Mouse (Mus musculus) embryonic facial prominence, embryonic 12.5 days (tissue): Measurements from ENCODE around the gene Tmem128. TPM values are rescaled to one million over a fixed set of nuclear protein-coding genes. Genes with fewer than 3 reads are reported as not detected.

Experiments used
- ATAC-seq: fragments of 200-750 bp; cut with Nextera tagmentation; 2 replicates; pipeline ENCODE4 v1.8.0; 2017; ENCODE audit not compliant: insufficient number of reproducible peaks, insufficient read depth, low FRiP score, low TSS enrichment
- H3K27ac ChIP-seq: fragments of 300-500 bp; sonication (generic); 2 replicates; pipeline ENCODE4 v1.5.1; 2016; ENCODE audit warnings: mild to moderate bottlenecking
- H3K27me3 ChIP-seq: fragments of 300-500 bp; sonication (generic); 2 replicates; pipeline ENCODE4 v1.6.1; 2016; ENCODE audit warnings: mild to moderate bottlenecking, moderate library complexity
- H3K36me3 ChIP-seq: fragments of 300-500 bp; sonication (generic); 2 replicates; pipeline ENCODE4 v1.6.1; 2016; ENCODE audit warnings: mild to moderate bottlenecking
- H3K4me1 ChIP-seq: fragments of 300-500 bp; sonication (generic); 2 replicates; pipeline ENCODE4 v1.6.1; 2016
- H3K4me2 ChIP-seq: fragments of 300-500 bp; sonication (generic); replicated peaks from 2 replicates; pipeline ENCODE4 v1.6.1; 2016; ENCODE audit warnings: mild to moderate bottlenecking, moderate library complexity
- H3K4me3 ChIP-seq: fragments of 300-500 bp; sonication (generic); 2 replicates; pipeline ENCODE4 v1.5.1; 2016; ENCODE audit warnings: mild to moderate bottlenecking
- H3K9ac ChIP-seq: fragments of 300-500 bp; sonication (generic); 2 replicates; pipeline ENCODE4 v1.6.1; 2016; ENCODE audit warnings: mild to moderate bottlenecking, moderate library complexity
- H3K9me3 ChIP-seq: fragments of 300-500 bp; sonication (generic); 2 replicates; pipeline ENCODE4 v1.6.1; 2016; ENCODE audit warnings: mild to moderate bottlenecking, moderate library complexity
- WGBS: fragments of 180-500 bp; shearing (Covaris S2); methylation state at CpG from one replicate; pipeline ENCODE4 v1.1.7; 2016; 5-methylcytosine and 5-hydroxymethylcytosine counted together
- polyA plus RNA-seq: library from polyadenylated mRNA; unstranded; fragments of >200 nt; fragmentation: Nextera tagmentation; extraction: Ambion mirVana; gene quantifications from 2 replicates; pipeline ENCODE4 v1.2.1, GENCODE M21; 2016

Gene Tmem128
- polyA plus RNA-seq, 1 experiment from 2014 or later, result 71.3 TPM

DNA sequence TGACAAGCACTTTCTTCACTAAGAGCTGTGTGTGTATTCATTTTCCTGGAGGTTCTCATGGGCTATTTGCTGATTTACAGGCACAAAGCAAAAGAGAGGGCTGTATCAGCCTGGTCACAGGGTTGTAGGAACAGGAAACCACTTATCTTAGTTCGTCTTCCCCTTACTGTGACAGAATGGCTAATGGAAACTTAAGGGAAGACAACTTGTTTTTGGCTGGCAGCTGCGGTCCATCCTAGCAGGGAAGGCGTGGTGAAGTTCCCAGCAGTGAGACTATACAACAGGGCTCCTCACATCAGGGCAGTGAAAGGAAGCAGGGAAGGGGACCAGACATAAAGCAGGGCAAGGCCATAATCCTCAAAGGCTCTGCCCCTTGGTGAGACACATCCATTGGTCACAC is 4.3 kb upstream of the Tmem128 start:
- no peaks in the 10 kb centered on the region for H3K36me3 ChIP-seq
- no peaks in the 10 kb centered on the region for H3K4me1 ChIP-seq
- no peak overlapping the region for H3K4me2 ChIP-seq
- H3K4me3 ChIP-seq, result no peak overlapping the region
- H3K9ac ChIP-seq, result no peak overlapping the region
- H3K9me3 ChIP-seq, result no peaks in the 10 kb centered on the region
- 84% methylated on average over 3 of the region's 3 CpGs for WGBS
- no peaks in the 10 kb centered on the region for H3K27me3 ChIP-seq
- ATAC-seq, result no peak
- H3K27ac ChIP-seq, result no peak overlapping the region

GRCm38 (mm10) chr5:38256551-38256950 is 3.4 kb upstream of the Tmem128 start:
- Histone ChIP-seq H3K36me3 (no peaks in the 10 kb centered on the region), H3K27me3 (no peaks in the 10 kb centered on the region), H3K9me3 (no peaks in the 10 kb centered on the region), H3K4me3 (no peak overlapping the region), H3K27ac (no peak overlapping the region), H3K4me1 (0 out of 2 replicates have a peak, but pooled peaks cover 3% of the 10 kb centered on the region), H3K9ac (no peak overlapping the region), H3K4me2 (no peak overlapping the region)
- 92% methylated on average over 1 of the region's 1 CpGs for WGBS
- 0 out of 2 replicates have a peak, but pooled peaks have one; percentile 29 for ATAC-seq

GRCm38 (mm10) chr5:38258034-38258772 is 1.8 kb upstream of the Tmem128 start:
- Histone ChIP-seq H3K4me1 (0 out of 2 replicates have a peak, but pooled peaks cover 3% of the 10 kb centered on the region), H3K4me3 (no peak overlapping the region)
- peak; percentile 43; the same call in 1 of the 2 replicates for ATAC-seq

GRCm38 (mm10) chr5:38258773-38259146 is 1.2 kb upstream of the Tmem128 start:
- Histone ChIP-seq H3K9ac (no peak overlapping the region), H3K9me3 (no peaks in the 10 kb centered on the region), H3K27me3 (no peaks in the 10 kb centered on the region), H3K27ac (peak overlapping the region; percentile 14; the same call in 1 of the 2 replicates), H3K4me2 (no peak overlapping the region), H3K4me1 (0 out of 2 replicates have a peak, but pooled peaks cover 3% of the 10 kb centered on the region), H3K4me3 (no peak overlapping the region), H3K36me3 (peaks cover 15% of the 10 kb centered on the region)
- no peak for ATAC-seq
- 81% methylated on average over 5 of the region's 5 CpGs for WGBS

More at GRCm38 (mm10) chr5:38258034-38258772, 1.8 kb upstream of the Tmem128 start:
- Histone ChIP-seq H3K9me3 (no peaks in the 10 kb centered on the region), H3K4me2 (no peak overlapping the region), H3K27me3 (no peaks in the 10 kb centered on the region), H3K36me3 (peaks cover 10% of the 10 kb centered on the region; the same call in 1 of the 2 replicates), H3K27ac (peak overlapping the region; percentile 14; the same call in 1 of the 2 replicates), H3K9ac (no peak overlapping the region)
- whole genome bisulfite sequencing, result 35% methylated on average over 8 of the region's 8 CpGs

DNA sequence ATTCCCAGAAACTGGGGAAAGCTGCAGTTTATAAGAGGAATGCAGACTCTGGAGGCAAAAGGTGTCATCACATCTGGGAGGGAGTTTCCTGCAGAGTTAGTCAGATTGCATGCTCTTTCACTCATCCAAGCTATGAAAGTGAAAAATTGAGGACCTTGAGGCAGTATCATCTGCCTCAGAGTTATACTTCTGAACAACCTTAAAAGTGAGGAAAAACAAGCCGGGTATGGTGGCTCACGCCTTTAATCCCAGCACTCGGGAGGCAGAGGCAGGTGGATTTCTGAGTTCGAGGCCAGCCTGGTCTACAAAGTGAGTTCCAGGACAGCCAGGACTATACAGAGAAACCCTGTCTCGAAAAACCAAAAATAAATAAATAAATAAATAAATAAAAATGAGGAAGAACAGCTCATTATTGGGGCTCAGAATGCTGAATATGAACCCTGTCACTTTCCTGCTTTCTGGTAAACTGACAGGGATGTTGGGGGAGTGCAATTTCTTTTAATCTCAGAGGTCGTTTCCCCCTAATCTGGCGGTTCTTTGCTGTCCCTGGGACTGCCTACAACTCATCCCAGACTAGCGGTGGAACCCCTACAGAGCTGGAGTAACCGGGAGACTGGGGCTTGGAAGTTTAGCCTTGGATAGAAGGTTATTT is 404 bp upstream of the Tmem128 start:
- no peaks in the 10 kb centered on the region for H3K27me3 ChIP-seq
- no peak for ATAC-seq
- 0 out of 2 replicates have a peak, but pooled peaks cover 3% of the 10 kb centered on the region for H3K4me1 ChIP-seq
- H3K9ac ChIP-seq, result peak overlapping the region; percentile 60
- WGBS, result 44% methylated on average over 9 of the region's 9 CpGs
- H3K4me3 ChIP-seq, result peak overlapping the region; percentile 56
- H3K27ac ChIP-seq, result peak overlapping the region; percentile 85
- H3K9me3 ChIP-seq, result no peaks in the 10 kb centered on the region
- H3K4me2 ChIP-seq, result peak overlapping the region; percentile 67
- peaks cover 23% of the 10 kb centered on the region for H3K36me3 ChIP-seq

- 91% methylated on average over 3 of the region's 3 CpGs for WGBS
- H3K27ac ChIP-seq, result no peak overlapping the region
- H3K4me1 ChIP-seq, result no peaks in the 10 kb centered on the region
- H3K4me2 ChIP-seq, result no peak overlapping the region
- peaks cover 40% of the 10 kb centered on the region for H3K36me3 ChIP-seq
- H3K9ac ChIP-seq, result no peak overlapping the region
- H3K27me3 ChIP-seq, result peaks cover 20% of the 10 kb centered on the region
- H3K4me3 ChIP-seq, result no peak overlapping the region
- no peaks in the 10 kb centered on the region for H3K9me3 ChIP-seq
- no peak for ATAC-seq
These were observed 11.0 kb downstream of the Tmem128 start for GRCm38 (mm10) chr5:38270942-38271341.

- H3K4me2 ChIP-seq, result no peak overlapping the region
- 90% methylated on average over 4 of the region's 4 CpGs for WGBS
- no peak overlapping the region for H3K4me3 ChIP-seq
- no peak overlapping the region for H3K27ac ChIP-seq
- ATAC-seq, result no peak
- no peak overlapping the region for H3K9ac ChIP-seq
- H3K9me3 ChIP-seq, result no peaks in the 10 kb centered on the region
- H3K27me3 ChIP-seq, result peaks cover 48% of the 10 kb centered on the region
- H3K4me1 ChIP-seq, result peaks cover 17% of the 10 kb centered on the region
- H3K36me3 ChIP-seq, result peaks cover 21% of the 10 kb centered on the region
These were observed 13.8 kb downstream of the Tmem128 start for GRCm38 (mm10) chr5:38273831-38274230.

DNA sequence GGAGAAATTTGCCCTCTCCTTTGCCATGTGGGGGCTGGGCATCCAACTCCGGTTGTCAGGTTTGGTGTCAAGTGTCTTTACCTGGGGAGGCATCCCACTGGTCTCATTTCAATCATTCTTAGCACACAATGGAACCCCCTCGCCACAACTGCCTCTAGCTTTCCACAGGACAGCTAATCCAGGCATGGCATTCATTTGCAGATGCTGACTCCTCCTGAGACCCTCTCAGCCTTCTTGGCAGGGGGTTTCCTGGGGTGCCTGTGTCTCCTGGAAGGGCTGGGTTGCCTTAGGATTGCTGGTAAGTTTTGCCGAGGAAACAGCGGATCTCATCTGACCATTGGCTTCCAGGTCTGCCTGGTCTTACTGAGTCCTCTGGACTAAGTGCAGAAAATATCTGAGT is 15.8 kb downstream of the Tmem128 start, which contains the start of gene Otop1:
TSS of gene Otop1 (plus strand) at position 202 of the 400 bp plus-strand sequence.
- peaks cover 17% of the 10 kb centered on the region for H3K4me1 ChIP-seq
- peak within 1 kb of the TSS; percentile 51 for H3K4me2 ChIP-seq
- peaks cover 62% of the 10 kb centered on the region for H3K27me3 ChIP-seq
- WGBS, result 5% methylated on average over 4 of the region's 4 CpGs
- ATAC-seq, result no peak
- H3K9me3 ChIP-seq, result no peaks in the 10 kb centered on the region
- H3K4me3 ChIP-seq, result peak within 1 kb of the TSS; percentile 33
- peaks cover 11% of the 10 kb centered on the region for H3K36me3 ChIP-seq
- H3K9ac ChIP-seq, result no peak within 1 kb of the TSS
- no peak within 1 kb of the TSS for H3K27ac ChIP-seq

DNA sequence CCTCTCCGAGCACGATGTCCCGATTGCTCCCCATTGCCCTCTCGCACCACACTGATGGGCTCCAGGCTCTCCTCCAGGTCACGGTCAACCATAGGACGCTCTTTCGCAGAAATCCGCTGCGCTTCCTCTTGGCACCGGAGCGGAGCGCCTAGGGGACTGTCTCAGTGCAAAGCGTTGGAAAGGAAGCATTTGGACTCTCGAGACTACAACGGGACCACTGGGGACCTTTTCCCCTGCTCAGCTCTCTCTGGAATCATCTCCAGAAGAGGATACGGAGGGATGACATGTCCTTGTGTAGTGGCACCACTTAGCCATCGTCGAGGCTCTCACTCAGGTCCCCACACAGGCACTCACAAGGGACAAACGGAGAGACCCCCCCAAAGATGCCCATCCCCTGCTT is 16.5 kb downstream of the Tmem128 start:
- no peak for ATAC-seq
- peaks cover 17% of the 10 kb centered on the region for H3K4me1 ChIP-seq
- H3K9ac ChIP-seq, result no peak overlapping the region
- no peak overlapping the region for H3K27ac ChIP-seq
- H3K36me3 ChIP-seq, result peaks cover 4% of the 10 kb centered on the region
- 2% methylated on average over 19 of the region's 19 CpGs for WGBS
- H3K9me3 ChIP-seq, result no peaks in the 10 kb centered on the region
- H3K27me3 ChIP-seq, result peaks cover 62% of the 10 kb centered on the region
- peak overlapping the region; percentile 33 for H3K4me3 ChIP-seq
- H3K4me2 ChIP-seq, result peak overlapping the region; percentile 51

DNA sequence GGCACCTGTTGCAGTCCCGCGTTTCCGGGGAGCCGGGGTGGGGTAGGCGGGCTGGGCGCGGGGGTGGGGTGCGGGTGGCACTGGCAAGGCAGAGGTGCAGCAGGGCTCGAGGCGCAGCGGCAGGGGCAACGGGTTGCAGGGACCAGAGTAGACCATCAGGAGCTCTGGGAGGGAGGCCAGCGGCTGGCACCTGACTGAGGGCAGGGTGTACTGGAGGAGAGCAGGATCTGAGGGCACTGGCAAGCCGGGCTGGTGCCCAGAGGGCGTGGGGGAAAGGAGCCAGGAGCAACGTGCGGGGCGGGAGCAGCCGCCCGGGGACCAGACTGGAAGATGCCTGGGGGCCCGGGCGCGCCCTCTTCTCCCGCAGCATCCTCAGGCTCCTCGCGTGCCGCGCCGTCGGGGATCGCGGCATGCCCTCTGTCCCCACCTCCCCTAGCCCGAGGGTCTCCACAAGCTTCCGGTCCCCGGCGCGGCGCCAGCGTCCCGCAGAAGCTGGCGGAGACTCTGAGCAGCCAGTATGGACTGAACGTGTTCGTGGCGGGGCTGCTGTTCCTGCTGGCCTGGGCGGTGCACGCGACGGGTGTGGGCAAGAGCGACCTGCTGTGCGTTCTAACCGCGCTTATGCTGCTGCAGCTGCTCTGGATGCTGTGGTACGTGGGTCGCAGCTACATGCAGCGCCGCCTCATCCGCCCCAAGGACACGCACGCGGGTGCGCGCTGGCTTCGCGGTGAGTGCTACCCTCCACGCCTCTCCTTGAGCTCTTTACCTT is 17.3 kb downstream of the Tmem128 start:
- no peak for ATAC-seq

GRCm38 (mm10) chr5:38277936-38278600 is 18.1 kb downstream of the Tmem128 start:
- Histone ChIP-seq H3K4me3 (peak overlapping the region; percentile 33; the same call in 1 of the 2 replicates), H3K27ac (no peak overlapping the region), H3K36me3 (no peaks in the 10 kb centered on the region), H3K4me2 (peak overlapping the region; percentile 51), H3K27me3 (peaks cover 62% of the 10 kb centered on the region), H3K9ac (0 out of 2 replicates have a peak overlapping the region, but pooled peaks have one; percentile 8), H3K4me1 (peaks cover 20% of the 10 kb centered on the region), H3K9me3 (no peaks in the 10 kb centered on the region)
- 11% methylated on average over 12 of the region's 12 CpGs for WGBS
- ATAC-seq, result no peak

More for the DNA sequence above, 17.3 kb downstream of the Tmem128 start:
- Histone ChIP-seq H3K36me3 (no peaks in the 10 kb centered on the region), H3K9ac (peak overlapping the region; percentile 8; the same call in 1 of the 2 replicates), H3K4me3 (peak overlapping the region; percentile 33), H3K27ac (no peak overlapping the region), H3K4me2 (peak overlapping the region; percentile 51), H3K27me3 (peaks cover 62% of the 10 kb centered on the region), H3K4me1 (peaks cover 20% of the 10 kb centered on the region), H3K9me3 (no peaks in the 10 kb centered on the region)
- WGBS, result under 1% methylated on average over 60 of the region's 65 CpGs
